14 mouse cellular contexts compared by ENCODE assay signal in the genomic region with DNA sequence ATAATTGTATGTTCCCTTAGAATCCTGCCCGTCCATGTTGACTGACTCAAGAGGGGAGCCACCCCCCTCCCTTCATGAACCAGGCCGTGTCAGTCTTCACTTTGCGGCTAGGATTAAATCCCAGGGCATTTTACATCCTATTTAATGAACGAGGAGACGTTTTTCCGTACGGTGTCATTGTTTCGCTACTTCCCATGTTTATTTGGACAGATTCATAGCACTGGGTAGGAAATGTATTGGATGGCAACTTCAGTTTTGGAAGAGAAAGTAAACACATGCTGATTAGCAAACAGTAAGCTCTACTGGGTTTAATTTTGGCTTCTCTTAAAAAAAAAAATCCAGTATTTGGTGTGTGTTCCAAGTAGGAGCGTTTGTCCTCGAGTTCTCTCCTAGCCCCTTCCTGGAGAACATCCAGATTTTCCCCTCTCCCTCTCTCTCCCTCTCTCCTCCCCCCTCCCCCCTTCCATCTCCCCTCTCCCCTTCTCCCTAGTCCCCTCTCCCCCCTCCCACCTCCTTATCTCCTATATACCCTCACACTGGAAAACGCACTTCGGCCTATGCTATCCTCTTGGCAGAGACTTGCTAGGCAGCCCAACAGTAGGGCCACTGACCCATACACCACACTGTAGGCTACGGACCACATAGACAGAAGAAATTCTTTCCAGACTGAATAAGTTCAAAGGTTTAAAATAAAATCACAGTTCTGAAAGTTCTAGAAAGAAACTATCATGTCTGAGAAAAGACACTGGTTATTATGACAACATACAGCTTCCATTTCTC.
A peak's percentile ranks its signal among the peaks of the same experiment; 100 is the strongest.
DNase-seq lines count a peak whose midpoint lies in the region; ATAC-seq and TF ChIP-seq lines count a peak whose summit lies in the region.
"Had no signal": no experiment of that assay in that cellular context is flagged by ENCODE, and none has a peak within 500 bp of the region (broad histone marks: within the 10 kb centered on the region; RNA-seq: fewer than 3 reads in every experiment).

No protein-coding gene starts in this region.

- TF ChIP-seq POLR2A in brain, embryonic 14.5 days (IDR thresholded peaks at IDR 0.05; ENCODE audit: borderline replicate concordance, extremely low read depth, insufficient read depth, insufficient read length, poor library complexity, severe bottlenecking), result no peak

- H3K4me1 ChIP-seq in forebrain, embryonic 15.5 days, result peaks cover 87% of the 10 kb centered on the region
- H3K4me1 ChIP-seq in forebrain, embryonic 10.5 days, result peaks cover 48% of the 10 kb centered on the region
- peaks cover 61% of the 10 kb centered on the region for H3K4me1 ChIP-seq in heart, embryonic 16.5 days (ENCODE audit: control insufficient read depth, insufficient read depth, low read length)
- H3K4me1 ChIP-seq in lung, embryonic 16.5 days (replicated peaks; ENCODE audit: control insufficient read depth, insufficient read depth, low read length), result peaks cover 62% of the 10 kb centered on the region

- H3K36me3 ChIP-seq in forebrain, embryonic 15.5 days, result no peaks in the 10 kb centered on the region
- H3K36me3 ChIP-seq in forebrain, embryonic 10.5 days (replicated peaks), result no peaks in the 10 kb centered on the region
- no peaks in the 10 kb centered on the region for H3K36me3 ChIP-seq in heart, embryonic 16.5 days (ENCODE audit: control insufficient read depth, insufficient read depth)
- peaks cover 2% of the 10 kb centered on the region; the same call in 1 of the 2 replicates for H3K36me3 ChIP-seq in lung, embryonic 16.5 days (ENCODE audit: control insufficient read depth, insufficient read depth, low read length)

- H3K4me2 ChIP-seq in forebrain, embryonic 15.5 days (replicated peaks), result no peak overlapping the region
- H3K4me2 ChIP-seq in heart, embryonic 16.5 days (ENCODE audit: low read depth, low read length), result no peak overlapping the region
- 0 out of 2 replicates have a peak overlapping the region, but pooled peaks have one; percentile 5 for H3K4me2 ChIP-seq in lung, embryonic 16.5 days (ENCODE audit: low read depth, low read length)

- 0 out of 2 replicates have a peak, but pooled peaks have one; percentile 35 for ATAC-seq in forebrain, embryonic 15.5 days (replicated peaks)
- ATAC-seq in heart, embryonic 16.5 days (replicated peaks; ENCODE audit: extremely low read depth, insufficient read depth, low FRiP score), result no peak
- peak; percentile 46 for ATAC-seq in lung, embryonic 16.5 days (ENCODE audit: low read depth)
- ATAC-seq: intestine, embryonic 16.5 days; Patski had no signal

- H3K27ac ChIP-seq in forebrain, embryonic 15.5 days (replicated peaks), result 0 out of 2 replicates have a peak overlapping the region, but pooled peaks have one; percentile 21
- no peak overlapping the region for H3K27ac ChIP-seq in forebrain, embryonic 10.5 days
- H3K27ac ChIP-seq in heart, embryonic 16.5 days (ENCODE audit: low read length), result peak overlapping the region; percentile 82
- peak overlapping the region; percentile 69 for H3K27ac ChIP-seq in lung, embryonic 16.5 days (ENCODE audit: low read length)

- WGBS in forebrain, embryonic 15.5 days, result 39% methylated on average over 13 of the region's 13 CpGs
- WGBS in forebrain, embryonic 10.5 days, result 88% methylated on average over 13 of the region's 13 CpGs
- 46% methylated on average over 13 of the region's 13 CpGs for WGBS in heart, embryonic 16.5 days
- WGBS in lung, embryonic 16.5 days, result 23% methylated on average over 13 of the region's 13 CpGs

- H3K4me3 ChIP-seq in forebrain, embryonic 15.5 days, result no peak overlapping the region
- H3K4me3 ChIP-seq in forebrain, embryonic 10.5 days, result no peak overlapping the region
- H3K4me3 ChIP-seq in heart, embryonic 16.5 days (ENCODE audit: low read length), result no peak overlapping the region
- H3K4me3 ChIP-seq in lung, embryonic 16.5 days (ENCODE audit: low read length), result peak overlapping the region; percentile 2; the same call in 1 of the 2 replicates

- no peak for DNase-seq in forebrain, embryonic 10.5 days (ENCODE audit: extremely low spot score, low spot score)
- no peak for DNase-seq in heart, adult 18-20 months
- peak; percentile 52 for DNase-seq in brain, embryonic 14.5 days (ENCODE audit: low read depth)
- DNase-seq in spleen, adult 18-20 months, result no peak
- DNase-seq in frontal cortex, postnatal 25 days (ENCODE audit: low spot score in 2 of 2), result no peak
- DNase-seq: cerebellum, postnatal 25 days; gastrocnemius, postnatal 14 days; kidney, postnatal 4 days; right cerebral cortex, postnatal 4 days had no signal

- H3K9ac ChIP-seq in forebrain, embryonic 15.5 days (replicated peaks), result no peak overlapping the region
- no peak overlapping the region for H3K9ac ChIP-seq in heart, embryonic 16.5 days (ENCODE audit: low read length)
- H3K9ac ChIP-seq in lung, embryonic 16.5 days (ENCODE audit: low read length), result no peak overlapping the region

- H3K27me3 ChIP-seq in forebrain, embryonic 15.5 days, result no peaks in the 10 kb centered on the region
- H3K27me3 ChIP-seq in forebrain, embryonic 10.5 days (ENCODE audit: poor library complexity, severe bottlenecking), result no peaks in the 10 kb centered on the region
- H3K27me3 ChIP-seq in heart, embryonic 16.5 days (ENCODE audit: control insufficient read depth, insufficient read depth, low read length), result no peaks in the 10 kb centered on the region
- no peaks in the 10 kb centered on the region for H3K27me3 ChIP-seq in lung, embryonic 16.5 days (ENCODE audit: control insufficient read depth, insufficient read depth, low read depth, low read length)
- H3K27me3 ChIP-seq: Patski had no signal

- no peaks in the 10 kb centered on the region for H3K9me3 ChIP-seq in forebrain, embryonic 15.5 days
- no peaks in the 10 kb centered on the region for H3K9me3 ChIP-seq in forebrain, embryonic 10.5 days
- no peaks in the 10 kb centered on the region for H3K9me3 ChIP-seq in heart, embryonic 16.5 days (replicated peaks; ENCODE audit: control insufficient read depth, low read length)
- H3K9me3 ChIP-seq in lung, embryonic 16.5 days (ENCODE audit: control insufficient read depth, low read length), result no peaks in the 10 kb centered on the region

- no peak for TF ChIP-seq CTCF in brain, embryonic 14.5 days (IDR thresholded peaks at IDR 0.05; ENCODE audit: borderline replicate concordance, extremely low read depth, insufficient read depth, insufficient read length)
